Mouse (Mus musculus) thymus, postnatal 36 days (tissue): ENCODE data around the gene Gm4303.
"Not testable (repeated sequence)": the region's sequence is repeated elsewhere in the genome, so short reads cannot be mapped to it uniquely, and the experiment has no call there.

Experiments
- DNase-seq, 2 experiments: peaks; one replicate each; pipeline ENCODE4 v3.0.0; 2022; ENCODE audit warnings: mixed read lengths in 2 of 2

The Gm4303 gene

GRCm38 (mm10) chr10:100345672-100346071 is at the start of gene Gm4303:
Gm4303 (plus strand) TSS chr10:100345972.
- not testable (repeated sequence) for DNase-seq

- no peak for DNase-seq
Observed at GRCm38 (mm10) chr10:100296105-100296504, 49.7 kb upstream of the Gm4303 start.

- not testable (repeated sequence) for DNase-seq
Observed at GRCm38 (mm10) chr10:100300106-100300505, 45.7 kb upstream of the Gm4303 start.

- not testable (repeated sequence) for DNase-seq
Observed at GRCm38 (mm10) chr10:100335376-100335775, 10.4 kb upstream of the Gm4303 start, which contains the start of gene Gm4301. Gm4301 (plus strand) TSS chr10:100335676.

- DNase-seq, result not testable (repeated sequence)
Observed at GRCm38 (mm10) chr10:100340536-100340935, 5.2 kb upstream of the Gm4303 start, which contains the start of gene Gm4302. Gm4302 (plus strand) TSS chr10:100340836.

GRCm38 (mm10) chr10:100350793-100351192 is 5.0 kb downstream of the Gm4303 start, which contains the start of gene Gm4305:
Gm4305 (plus strand) TSS chr10:100351093.
- not testable (repeated sequence) for DNase-seq

GRCm38 (mm10) chr10:100356841-100357240 is 11.1 kb downstream of the Gm4303 start:
- DNase-seq, result peak; percentile 3

- not testable (repeated sequence) for DNase-seq
Observed at GRCm38 (mm10) chr10:100361038-100361437, 15.3 kb downstream of the Gm4303 start, which contains the start of gene Gm4307. Gm4307 (plus strand) TSS chr10:100361338.

- DNase-seq, result not testable (repeated sequence)
Observed at GRCm38 (mm10) chr10:100382460-100382859, 36.7 kb downstream of the Gm4303 start, which contains the start of gene Gm4312. Gm4312 (minus strand) TSS chr10:100382560.
